Mouse (Mus musculus) ES-E14 (cell line): ENCODE data around the gene Mast4. TPM values are rescaled to one million over a fixed set of nuclear protein-coding genes. Genes with fewer than 3 reads are reported as not detected.
"Not testable (repeated sequence)": the region's sequence is repeated elsewhere in the genome, so short reads cannot be mapped to it uniquely, and the experiment has no call there.

ENCODE experiments used
- DNase-seq: peaks from one replicate; pipeline ENCODE4 v3.0.0-alpha.2; 2013; ENCODE audit warnings: low read depth, low spot score
- H3K27ac ChIP-seq: 2 replicates; pipeline ENCODE4 v1.5.1; 2012; ENCODE audit warnings: low read depth, mild to moderate bottlenecking, low read length, moderate library complexity, mixed read lengths; ENCODE audit not compliant: poor library complexity, insufficient read depth, severe bottlenecking
- H3K36me3 ChIP-seq: 2 replicates; pipeline ENCODE4 v1.6.1; 2012; ENCODE audit warnings: mild to moderate bottlenecking, low read length, moderate library complexity, mixed read lengths; ENCODE audit not compliant: control insufficient read depth, poor library complexity, insufficient read depth, severe bottlenecking
- H3K4me1 ChIP-seq, 2 experiments: fragments of 150-350 bp in 1 of 2; sonication (generic) in 1 of 2; 2 replicates each; pipeline ENCODE4 v1.6.1; 2012; ENCODE audit warnings: low read length in 2 of 2, mild to moderate bottlenecking in 1 of 2, mixed read lengths in 1 of 2; ENCODE audit not compliant: control insufficient read depth in 2 of 2, insufficient read depth in 2 of 2, poor library complexity in 1 of 2
- H3K4me3 ChIP-seq, 2 experiments: fragments of 150-350 bp in 1 of 2; sonication (generic) in 1 of 2; 2 replicates each; pipeline ENCODE4 v1.5.1; 2012; ENCODE audit warnings: low read length in 2 of 2, low read depth in 1 of 2, mild to moderate bottlenecking in 1 of 2, mixed read lengths in 1 of 2; ENCODE audit not compliant: insufficient read depth in 1 of 2, poor library complexity in 1 of 2, severe bottlenecking in 1 of 2
- H3K9ac ChIP-seq: 2 replicates; pipeline ENCODE4 v1.6.1; 2012; ENCODE audit warnings: low read depth, mild to moderate bottlenecking, low read length, mixed read lengths; ENCODE audit not compliant: poor library complexity, insufficient read depth, severe bottlenecking
- H3K9me3 ChIP-seq: fragments of 150-350 bp; sonication (generic); 2 replicates; pipeline ENCODE4 v1.6.1; 2012; ENCODE audit warnings: low read depth, mild to moderate bottlenecking, low read length; ENCODE audit not compliant: control insufficient read depth, insufficient read depth
- CHD2 ChIP-seq: IDR thresholded peaks from 2 replicates; pipeline ENCODE4 v1.6.1; 2014; ENCODE audit warnings: mild to moderate bottlenecking, low read depth, low read length, inconsistent platforms
- HCFC1 ChIP-seq: IDR thresholded peaks from 2 replicates; pipeline ENCODE4 v1.6.1; 2012; ENCODE audit warnings: low read length, inconsistent platforms, borderline replicate concordance; ENCODE audit not compliant: insufficient read depth
- MAFK ChIP-seq: IDR thresholded peaks from 2 replicates; pipeline ENCODE4 v1.6.1; 2014; ENCODE audit warnings: mild to moderate bottlenecking, low read depth, low read length, inconsistent platforms; ENCODE audit not compliant: insufficient read depth
- ZC3H11A ChIP-seq: IDR thresholded peaks from 2 replicates; pipeline ENCODE4 v1.6.1; 2012; ENCODE audit warnings: low read depth, mild to moderate bottlenecking, inconsistent platforms, low read length, borderline replicate concordance
- ZNF384 ChIP-seq: IDR thresholded peaks from 2 replicates; pipeline ENCODE4 v1.6.1; 2012; ENCODE audit warnings: low read depth, low read length, inconsistent platforms
- in situ Hi-C, 2 experiments: fragments of 600-800 bp; cut with MboI; formaldehyde crosslinking; loops; one replicate each; pipeline ENCODE4 v1.15.1; 2025; ENCODE audit warnings: low sequenced_read_pairs in 2 of 2, inconsistent platforms in 1 of 2; ENCODE audit not compliant: unreplicated experiment in 2 of 2
- total RNA-seq: library from RNA; depleted of rRNA; stranded (reverse); fragments of 300-350 nt; gene quantifications from 2 replicates; pipeline ENCODE4 v1.2.3, GENCODE M21; 2012

Gene Mast4
- total RNA-seq, 1 experiment: 8.3 TPM

DNA sequence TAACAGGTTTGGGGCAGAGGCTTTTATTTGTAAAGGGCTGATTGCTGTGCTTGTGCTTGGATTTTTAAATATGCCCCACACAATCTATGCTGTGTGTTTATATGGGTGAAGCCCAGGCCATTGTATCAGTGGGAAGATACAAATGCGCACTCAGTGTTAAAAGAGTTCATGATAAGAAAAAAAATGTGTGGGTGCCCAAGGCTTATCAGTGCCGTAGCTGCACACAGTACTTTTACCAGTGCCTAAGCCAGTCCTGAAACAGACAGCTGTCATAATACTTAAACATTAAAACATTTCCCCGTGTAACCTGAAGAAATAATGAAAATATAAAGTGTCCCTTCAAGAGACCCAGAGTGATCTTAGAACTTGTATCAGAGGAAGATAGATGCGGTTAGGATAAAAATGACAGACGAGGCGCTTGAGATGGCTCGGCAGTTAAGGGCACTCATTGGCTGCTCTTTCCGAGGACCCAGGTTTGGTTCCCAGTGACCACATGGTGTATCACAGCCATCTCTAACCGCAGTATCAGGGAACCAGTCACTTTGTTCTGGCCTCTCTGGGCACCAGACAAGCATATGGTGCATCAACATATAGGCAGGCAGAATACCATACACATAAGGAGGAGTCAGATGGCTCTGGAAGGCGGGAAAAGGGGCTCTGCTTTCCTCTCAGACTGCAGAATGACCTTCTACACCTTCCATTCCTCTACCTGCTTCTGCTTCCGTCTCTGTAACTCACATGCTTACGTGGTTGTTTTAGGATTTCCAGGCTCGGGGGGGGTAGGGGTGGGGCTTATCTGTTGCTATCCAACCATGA is 594.4 kb downstream of the Mast4 start:
- DNase-seq: no peak
- Histone ChIP-seq H3K27ac (no peak overlapping the region), H3K4me3 (no peak overlapping the region), H3K36me3 (peaks cover 13% of the 10 kb centered on the region; the same call in 1 of the 2 replicates), H3K9me3 (no peaks in the 10 kb centered on the region), H3K4me1 (peaks cover 0 to 2% of the 10 kb centered on the region in 2 experiments; a peak in 1 of 4 replicates), H3K9ac (no peak overlapping the region)
- TF ChIP-seq ZNF384: no peak
- TF ChIP-seq CHD2: no peak
- TF ChIP-seq MAFK: no peak
- TF ChIP-seq HCFC1: no peak
- no peak for TF ChIP-seq ZC3H11A
- in situ Hi-C loops: no loop called here

GRCm38 (mm10) chr13:102737811-102738210 is 596.5 kb downstream of the Mast4 start:
- in situ Hi-C loops: no loop called here
- Histone ChIP-seq H3K4me3 (no peak overlapping the region), H3K4me1 (no peaks in the 10 kb centered on the region), H3K9me3 (no peaks in the 10 kb centered on the region), H3K9ac (no peak overlapping the region), H3K36me3 (peaks cover 13% of the 10 kb centered on the region; the same call in 1 of the 2 replicates), H3K27ac (no peak overlapping the region)
- no peak for TF ChIP-seq ZNF384
- no peak for TF ChIP-seq HCFC1
- no peak for TF ChIP-seq CHD2
- no peak for TF ChIP-seq ZC3H11A
- TF ChIP-seq MAFK: no peak
- no peak for DNase-seq

DNA sequence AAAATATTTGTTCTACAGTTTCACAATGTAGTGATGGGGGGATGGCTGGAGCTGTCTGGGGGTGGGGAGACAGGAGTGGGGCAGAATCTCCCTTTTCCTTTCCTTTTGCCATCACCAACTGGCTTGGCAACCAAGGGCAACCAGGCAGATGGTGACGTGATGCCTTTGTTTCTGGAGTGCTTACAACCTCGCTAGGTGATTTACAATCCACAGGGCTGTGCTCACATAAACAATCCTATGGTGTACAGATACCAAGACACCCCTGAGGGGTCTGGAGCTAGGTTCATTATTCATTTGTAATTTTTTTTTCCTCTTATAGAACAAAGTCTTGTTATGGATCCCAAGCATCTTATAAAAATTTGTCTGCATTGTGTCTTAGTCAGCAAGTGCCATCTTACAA is 601.2 kb downstream of the Mast4 start:
- Histone ChIP-seq H3K4me1 (no peaks in the 10 kb centered on the region), H3K9ac (no peak overlapping the region), H3K4me3 (no peak overlapping the region), H3K36me3 (peaks cover 9% of the 10 kb centered on the region; the same call in 1 of the 2 replicates), H3K9me3 (no peaks in the 10 kb centered on the region), H3K27ac (no peak overlapping the region)
- in situ Hi-C loops: no loop called here
- TF ChIP-seq MAFK (no peak), CHD2 (no peak), ZC3H11A (no peak), ZNF384 (no peak), HCFC1 (no peak)
- DNase-seq: no peak

- H3K9ac ChIP-seq, H3K36me3 ChIP-seq, H3K9me3 ChIP-seq, H3K4me1 ChIP-seq, DNase-seq, in situ Hi-C loops, H3K4me3 ChIP-seq, H3K27ac ChIP-seq: not testable (repeated sequence)
Measured at GRCm38 (mm10) chr13:102728951-102729350, 605.3 kb downstream of the Mast4 start.

DNA sequence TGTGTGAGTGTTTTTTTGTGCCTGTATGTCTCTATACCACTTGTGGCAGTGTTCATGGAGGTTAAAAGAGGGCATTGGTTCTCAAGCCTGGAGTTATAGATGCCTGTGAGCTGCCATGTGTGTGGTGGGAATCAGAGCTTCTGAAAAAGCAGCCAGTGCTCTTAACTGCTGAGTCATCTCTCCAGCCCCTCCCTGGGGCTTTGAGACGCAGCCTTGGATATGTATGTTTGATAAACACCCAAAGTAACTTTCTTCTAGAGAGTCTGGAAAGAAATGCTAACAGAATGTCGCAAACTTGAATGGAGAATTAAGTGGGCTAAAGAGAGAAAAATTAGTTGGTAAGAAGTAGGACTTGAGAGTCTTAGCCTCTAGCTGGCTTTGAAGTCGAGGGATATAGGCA is 606.3 kb downstream of the Mast4 start:
- no peak for TF ChIP-seq HCFC1
- no peak for TF ChIP-seq CHD2
- no peak for TF ChIP-seq ZC3H11A
- no peak for TF ChIP-seq ZNF384
- peak; percentile 75 for TF ChIP-seq MAFK
- no peak for DNase-seq
- H3K9me3 ChIP-seq: no peaks in the 10 kb centered on the region
- in situ Hi-C loops: no loop called here
- no peak overlapping the region for H3K27ac ChIP-seq
- H3K36me3 ChIP-seq: no peaks in the 10 kb centered on the region
- no peaks in the 10 kb centered on the region for H3K4me1 ChIP-seq
- H3K9ac ChIP-seq: no peak overlapping the region
- no peak overlapping the region for H3K4me3 ChIP-seq
